17 mouse cellular contexts compared by ENCODE assay signal in genomic region chr3:97299885-97300284, GRCm38 (mm10). TPM values are rescaled to one million over a fixed set of nuclear protein-coding genes. Genes with fewer than 3 reads are reported as not detected.
DNase-seq lines count a peak whose midpoint lies in the region; ATAC-seq and TF ChIP-seq lines count a peak whose summit lies in the region.
"Had no signal": no experiment of that assay in that cellular context is flagged by ENCODE, and none has a peak within 500 bp of the region (broad histone marks: within the 10 kb centered on the region; RNA-seq: fewer than 3 reads in every experiment).

No protein-coding gene starts in this region.

- peaks cover 10% of the 10 kb centered on the region; the same call in 1 of the 2 replicates for H3K4me1 ChIP-seq in cerebellum, adult 2 months (ENCODE audit: control insufficient read depth, insufficient read depth, low read length)
- 0 out of 2 replicates have a peak, but pooled peaks cover 11% of the 10 kb centered on the region for H3K4me1 ChIP-seq in kidney, postnatal 0 days (replicated peaks; ENCODE audit: insufficient read depth, low read length)

- no peak for TF ChIP-seq POLR2A in cerebellum, adult 2 months (IDR thresholded peaks at IDR 0.05; ENCODE audit: borderline replicate concordance, insufficient read depth, low read length)

- no peak for ATAC-seq in kidney, postnatal 0 days (replicated peaks; ENCODE audit: low FRiP score, low read depth)

- TF ChIP-seq CTCF in cerebellum, adult 2 months (IDR thresholded peaks at IDR 0.05; ENCODE audit: borderline replicate concordance, insufficient read depth, low read depth, low read length): peak; percentile 11; the same call in 1 of the 2 replicates
- TF ChIP-seq CTCF in kidney, postnatal 0 days (IDR thresholded peaks at IDR 0.05; ENCODE audit: low read depth): peak; percentile 43; the same call in 1 of the 2 replicates

- H3K27me3 ChIP-seq in cerebellum, adult 2 months (ENCODE audit: control insufficient read depth, insufficient read depth, low read length): no peaks in the 10 kb centered on the region
- H3K27me3 ChIP-seq in kidney, postnatal 0 days (ENCODE audit: insufficient read depth, low read length): no peaks in the 10 kb centered on the region
- H3K27me3 ChIP-seq: embryonic facial prominence, embryonic 12.5 days; hindbrain, embryonic 12.5 days; limb, embryonic 12.5 days; lung, embryonic 15.5 days; neural tube, embryonic 13.5 days had no signal

- H3K36me3 ChIP-seq in kidney, postnatal 0 days (ENCODE audit: insufficient read depth, low read length): no peaks in the 10 kb centered on the region
- H3K36me3 ChIP-seq: embryonic facial prominence, embryonic 12.5 days; hindbrain, embryonic 12.5 days; limb, embryonic 12.5 days; lung, embryonic 15.5 days; neural tube, embryonic 13.5 days had no signal

- H3K4me3 ChIP-seq in cerebellum, adult 2 months (replicated peaks; ENCODE audit: insufficient read depth, low read depth, low read length): no peak overlapping the region
- no peak overlapping the region for H3K4me3 ChIP-seq in kidney, postnatal 0 days (replicated peaks; ENCODE audit: low read depth, low read length)
- H3K4me3 ChIP-seq: embryonic facial prominence, embryonic 12.5 days; hindbrain, embryonic 12.5 days; lung, embryonic 15.5 days; megakaryocyte, embryonic 14.5 days; neural tube, embryonic 13.5 days had no signal

- H3K9me3 ChIP-seq in kidney, postnatal 0 days (replicated peaks; ENCODE audit: low read length): no peaks in the 10 kb centered on the region
- H3K9me3 ChIP-seq: lung, embryonic 15.5 days; neural tube, embryonic 13.5 days had no signal

- H3K27ac ChIP-seq in cerebellum, adult 2 months (ENCODE audit: insufficient read depth, low read length): no peak overlapping the region
- no peak overlapping the region; the same call in 1 of the 2 replicates for H3K27ac ChIP-seq in kidney, postnatal 0 days

- no peak overlapping the region for H3K4me2 ChIP-seq in kidney, postnatal 0 days (ENCODE audit: low read length)
- H3K4me2 ChIP-seq: hindbrain, embryonic 12.5 days had no signal

- no peak for DNase-seq in cerebellum, adult 2 months
- no peak for DNase-seq in cerebellum, postnatal 25 days
- DNase-seq in kidney, postnatal 0 days (ENCODE audit: low spot score): no peak
- DNase-seq in kidney, adult 11 months: no peak
- DNase-seq in 3T3-L1 (ENCODE audit: low read depth, low spot score): peak; percentile 39
- peak; percentile 48 for DNase-seq in NIH3T3 (ENCODE audit: low read depth)
- DNase-seq in yolk sac, embryonic 10.5 days (ENCODE audit: low spot score): no peak
- no peak for DNase-seq in spleen, adult 18-20 months
- DNase-seq: cerebellum, postnatal 36 days; kidney, adult 18-20 months; right cerebral cortex, postnatal 4 days had no signal

- H3K9ac ChIP-seq in kidney, postnatal 0 days (ENCODE audit: low read depth, low read length): no peak overlapping the region
- H3K9ac ChIP-seq: embryonic facial prominence, embryonic 12.5 days; hindbrain, embryonic 12.5 days; lung, embryonic 15.5 days had no signal

RNA-seq across cellular contexts. Expression of gene Bcl9, which starts 2.2 kb away (rescaled TPM):
- polyA plus RNA-seq in cerebellum, adult 2 months (2012; rRNA removed): 22.7 and 22.9 TPM in 2 replicates
- 42.0 and 43.7 TPM in 2 replicates for polyA plus RNA-seq in kidney, postnatal 0 days (2015; fragmentation: Nextera tagmentation; extraction: Ambion mirVana)

Comparison
In these comparisons a context has a peak if more than half of its experiments do, and no peak if none do; other contexts are left out.
1. DNase-seq: peak in 3T3-L1 (single experiment) and NIH3T3 (single experiment); none in cerebellum, adult 2 months (0 of 2), cerebellum, postnatal 25 days (0 of 2), kidney, postnatal 0 days (single experiment), kidney, adult 11 months (single experiment), yolk sac, embryonic 10.5 days (single experiment) and spleen, adult 18-20 months (0 of 2).